Mouse (Mus musculus) cortical plate, adult 2 months (tissue): ENCODE results near the gene Aloxe3.

ENCODE experiments used
- CTCF ChIP-seq: fragments of 200-500 bp; IDR thresholded peaks from 2 replicates; pipeline ENCODE4 v1.5.1; 2011; ENCODE audit warnings: mild to moderate bottlenecking, control low read depth, low read length; ENCODE audit not compliant: insufficient read depth; ENCODE audit errors: extremely low read depth
- POLR2A ChIP-seq: fragments of 200-500 bp; IDR thresholded peaks from 2 replicates; pipeline ENCODE4 v1.6.1; 2011; ENCODE audit warnings: mild to moderate bottlenecking, low read length, control low read depth; ENCODE audit not compliant: insufficient read depth; ENCODE audit errors: extremely low read depth

GRCm38 (mm10) chr11:69087597-69087996 is 38.1 kb upstream of the Aloxe3 start:
- no peak for TF ChIP-seq CTCF
- TF ChIP-seq POLR2A = no peak
